Mouse (Mus musculus) liver, postnatal 0 days (tissue): ENCODE results near the gene Pip4k2b.

Experiments
- CTCF ChIP-seq: sonication (generic); IDR thresholded peaks from 2 replicates; pipeline ENCODE4 v1.5.1; 2016; ENCODE audit warnings: antibody characterized with exemption, low read depth
- EP300 ChIP-seq: IDR thresholded peaks from 2 replicates; pipeline ENCODE4 v1.6.1; 2016; ENCODE audit warnings: antibody characterized with exemption, low read depth, mild to moderate bottlenecking

GRCm38 (mm10) chr11:97776497-97777128, 32.1 kb upstream of the Pip4k2b start:
- TF ChIP-seq CTCF, result no peak
- TF ChIP-seq EP300, result no peak
